8 mouse cellular contexts compared by ENCODE assay signal in the genomic region with DNA sequence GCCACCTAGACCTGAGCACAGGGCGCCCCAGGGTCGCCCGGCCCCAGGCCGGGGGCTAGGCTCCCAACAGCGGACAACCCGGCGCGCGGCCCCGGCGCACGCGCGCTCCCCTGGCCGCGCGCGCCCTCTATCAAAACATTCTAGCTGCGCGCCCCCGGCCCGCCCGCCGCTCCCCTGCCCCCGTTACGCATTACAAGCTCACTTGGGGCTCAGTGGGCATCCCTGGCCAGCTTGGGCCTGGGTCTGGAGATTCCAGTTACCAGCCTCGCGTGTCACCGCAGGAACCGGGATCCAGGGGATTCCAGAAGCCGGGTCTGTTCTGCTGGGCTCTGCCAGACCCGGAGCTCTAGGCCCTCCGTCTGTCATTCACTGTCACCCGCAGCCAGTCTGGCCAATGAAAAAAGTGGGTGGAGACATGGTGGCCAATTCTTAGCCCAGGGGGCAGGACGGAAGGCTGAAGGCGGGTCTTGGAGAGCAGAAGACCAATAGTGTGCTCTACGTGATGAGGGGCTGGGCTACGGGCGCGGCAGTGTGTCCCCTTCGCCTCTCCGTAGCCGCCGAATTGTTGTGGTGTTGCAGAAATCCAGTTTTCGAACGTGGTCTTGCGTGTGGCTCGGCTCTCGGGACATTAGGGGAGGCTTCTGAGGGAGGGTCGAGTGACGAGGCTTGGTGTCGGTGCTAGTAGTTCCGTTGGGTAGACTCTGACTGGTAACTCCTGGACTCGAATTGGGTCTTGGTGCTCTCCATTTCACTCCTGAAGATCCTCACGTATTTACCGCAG. TPM values are rescaled to one million over a fixed set of nuclear protein-coding genes. Genes with fewer than 3 reads are reported as not detected.
DNase-seq lines count a peak whose midpoint lies in the region; ATAC-seq lines count a peak whose summit lies in the region.

TSS of gene Ankzf1 (plus strand) at position 530 of the 781 bp plus-strand sequence.
TSS of gene Atg9a (minus strand) at position 575 of the 781 bp plus-strand sequence.

- no peaks in the 10 kb centered on the region for H3K27me3 ChIP-seq in intestine, embryonic 14.5 days (replicated peaks; ENCODE audit: control insufficient read depth, insufficient read depth, low read length)

- peak within 1 kb of the TSS; percentile 90 for H3K27ac ChIP-seq in intestine, embryonic 14.5 days (ENCODE audit: low read depth)

- no peaks in the 10 kb centered on the region for H3K9me3 ChIP-seq in intestine, embryonic 14.5 days (ENCODE audit: control insufficient read depth, low read length)

- ATAC-seq in intestine, embryonic 14.5 days (replicated peaks; ENCODE audit: low FRiP score, low TSS enrichment, low read depth), result peak; percentile 98

- intact Hi-C loops in left cerebral cortex, postnatal 14 days (cut with DNase I), result no loop called here

- H3K4me1 ChIP-seq in intestine, embryonic 14.5 days (replicated peaks; ENCODE audit: control insufficient read depth, insufficient read depth, low read length), result peaks cover 16% of the 10 kb centered on the region

- peaks cover 35% of the 10 kb centered on the region for H3K36me3 ChIP-seq in intestine, embryonic 14.5 days (ENCODE audit: control insufficient read depth, insufficient read depth, low read length)

- H3K9ac ChIP-seq in intestine, embryonic 14.5 days (ENCODE audit: low read length), result peak within 1 kb of the TSS; percentile 81

- H3K4me2 ChIP-seq in intestine, embryonic 14.5 days (ENCODE audit: low read length), result peak within 1 kb of the TSS; percentile 89

- DNase-seq in adrenal gland, adult 18-20 months (ENCODE audit: low spot score in 2 of 2), result peak; percentile 83 to 87
- DNase-seq in embryo, embryonic 11 days, result peak; percentile 96
- DNase-seq in gastrocnemius, postnatal 25 days, result peak; percentile 98
- peak; percentile 95 for DNase-seq in intestine, embryonic 14.5 days (ENCODE audit: low spot score)
- peak; percentile 95 to 99 for DNase-seq in left cerebral cortex, postnatal 14 days (ENCODE audit: low spot score in 2 of 2)
- peak; percentile 98 for DNase-seq in mesoderm, embryonic 11.5 days (ENCODE audit: low read depth, low spot score)
- peak; percentile 97 to 98 for DNase-seq in right cerebral cortex, postnatal 36 days (ENCODE audit: low spot score in 2 of 2)
- DNase-seq in yolk sac, embryonic 10.5 days (ENCODE audit: low spot score), result peak; percentile 99

- WGBS in intestine, embryonic 14.5 days, result under 1% methylated on average over 56 of the region's 56 CpGs

- peak within 1 kb of the TSS; percentile 90 for H3K4me3 ChIP-seq in intestine, embryonic 14.5 days (ENCODE audit: low read depth, low read length)

RNA-seq across cellular contexts. Expression of gene Ankzf1, which starts in this region (rescaled TPM):
- 10 to 100 TPM; 13.0 to 18.5 TPM for total RNA-seq in adrenal gland, adult 18-20 months (2021)
- total RNA-seq in gastrocnemius, postnatal 25 days (2021), result 1 to 10 TPM; 4.3 to 5.0 TPM
- 20.2 and 23.0 TPM in 2 replicates for polyA plus RNA-seq in intestine, embryonic 14.5 days (2014; fragmentation: Nextera tagmentation; extraction: Ambion mirVana)
- 10 to 100 TPM; 19.7 TPM for total RNA-seq in left cerebral cortex, postnatal 14 days (2021)

RNA-seq across cellular contexts. Expression of gene Atg9a, which starts in this region (rescaled TPM):
- 10 to 100 TPM; 38.0 to 42.7 TPM for total RNA-seq in adrenal gland, adult 18-20 months (2021)
- total RNA-seq in gastrocnemius, postnatal 25 days (2021), result 10 to 100 TPM; 85.5 to 88.1 TPM
- 24.0 and 26.3 TPM in 2 replicates for polyA plus RNA-seq in intestine, embryonic 14.5 days (2014; fragmentation: Nextera tagmentation; extraction: Ambion mirVana)
- 100 to 1,000 TPM; 130 to 133 TPM for total RNA-seq in left cerebral cortex, postnatal 14 days (2021)

Comparison
In these comparisons a context has a peak if more than half of its experiments do, and no peak if none do; other contexts are left out.
1. Peak in every context shown above with its lines: DNase-seq, ATAC-seq, H3K4me3 ChIP-seq and H3K27ac ChIP-seq.